Mouse (Mus musculus) left cerebral cortex, adult 11 months (tissue): ENCODE data around the gene Slc13a2.

ENCODE experiments used
- DNase-seq: peaks from one replicate; pipeline ENCODE4 v3.0.0; 2022; ENCODE audit warnings: low spot score

The Slc13a2 gene

DNA sequence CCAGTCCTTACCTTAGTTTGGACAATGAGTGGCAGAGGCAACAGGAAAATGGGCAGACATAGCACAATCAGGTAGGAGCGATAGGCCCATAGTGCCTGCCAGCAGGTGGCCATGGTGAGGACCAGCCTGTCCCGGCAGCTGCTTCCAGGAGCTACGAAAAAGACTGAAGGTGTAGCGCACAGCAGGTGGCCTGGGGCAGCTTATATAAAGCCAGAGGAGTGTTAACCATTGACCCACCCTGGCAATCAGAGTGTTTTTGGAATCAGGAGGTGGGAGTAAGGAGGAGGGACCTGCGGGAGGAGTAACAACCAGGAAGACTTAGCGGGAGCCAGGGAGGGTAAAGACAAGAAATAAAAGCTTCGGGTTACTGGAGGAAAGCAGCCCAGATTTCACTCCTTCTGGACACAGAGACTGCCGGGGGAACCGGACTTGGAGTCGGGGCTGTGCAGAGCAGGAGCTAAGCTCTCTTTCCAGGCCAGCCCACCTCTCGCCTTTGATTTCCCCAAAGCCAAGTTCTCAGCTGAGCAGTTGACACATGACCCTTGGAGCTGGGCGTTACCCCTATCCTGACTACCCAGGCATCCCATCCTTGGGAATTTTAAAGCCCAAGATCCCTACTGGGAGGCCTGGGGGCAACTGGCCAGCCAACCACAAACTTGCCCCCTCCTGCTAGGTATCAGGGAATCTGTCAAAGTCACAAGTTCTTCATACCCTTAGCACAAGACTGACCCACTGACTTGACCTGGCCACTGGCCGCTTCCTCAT is at the start of gene Slc13a2:
Gene Slc13a2, minus strand, starts transcription at position 163 of the 765 bp plus-strand sequence.
- no peak for DNase-seq

DNA sequence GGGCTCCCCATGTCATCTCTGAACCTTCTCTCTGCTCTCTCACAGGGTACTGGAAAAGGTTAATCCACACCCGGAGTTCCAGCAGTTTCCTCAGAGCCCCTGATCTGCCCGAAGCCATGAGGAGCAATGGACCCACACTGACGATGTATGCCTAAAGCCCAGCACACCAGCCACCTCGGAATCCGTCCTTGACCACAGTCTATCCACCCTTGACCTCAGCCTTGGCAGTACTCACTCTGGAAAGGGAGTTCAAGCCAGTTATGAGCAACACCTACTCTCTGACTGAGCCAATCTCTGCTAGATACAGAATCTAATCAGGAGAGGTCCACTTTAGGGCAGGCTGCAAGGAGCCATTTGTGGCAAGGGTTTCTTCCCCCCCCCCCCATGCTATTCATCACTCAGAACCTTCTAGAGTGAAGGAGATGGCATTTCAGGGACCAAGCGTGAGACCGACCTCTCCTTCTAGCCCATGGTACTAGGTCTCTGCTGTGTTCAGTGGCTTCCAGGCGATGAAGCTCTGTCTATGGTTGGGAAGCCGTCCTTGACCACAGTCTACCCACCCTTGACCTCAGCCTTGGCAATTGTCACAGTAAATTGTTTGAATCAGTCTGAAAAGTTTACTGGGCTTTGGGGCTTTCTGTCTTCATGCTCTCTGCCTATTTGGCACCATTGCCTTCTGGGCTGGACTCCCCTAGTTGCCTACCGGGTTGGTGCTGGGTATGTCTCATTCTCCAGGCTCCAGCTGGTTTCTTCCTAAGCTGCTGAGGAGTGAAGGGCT is 49.5 kb upstream of the Slc13a2 start:
- no peak for DNase-seq

DNA sequence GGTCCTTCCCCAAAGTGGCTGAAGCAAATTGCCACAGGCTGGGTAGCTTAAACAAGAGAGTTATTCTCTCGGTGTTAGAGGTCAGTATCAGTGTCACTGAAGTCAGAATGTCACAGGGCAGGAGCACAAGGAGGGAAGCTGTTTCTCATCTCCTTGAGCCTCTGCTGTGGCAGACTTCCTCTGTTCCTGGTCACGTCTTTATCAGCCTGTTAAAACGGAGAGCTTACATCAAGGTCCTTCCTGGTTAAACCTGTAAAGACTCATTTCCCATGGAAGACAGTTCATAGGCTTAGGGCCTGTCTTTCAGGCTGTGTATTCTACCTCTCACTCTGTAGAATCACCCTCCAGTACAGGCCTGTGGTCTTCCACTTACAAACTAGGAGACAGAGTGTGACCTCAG is 45.9 kb upstream of the Slc13a2 start:
- no peak for DNase-seq

DNA sequence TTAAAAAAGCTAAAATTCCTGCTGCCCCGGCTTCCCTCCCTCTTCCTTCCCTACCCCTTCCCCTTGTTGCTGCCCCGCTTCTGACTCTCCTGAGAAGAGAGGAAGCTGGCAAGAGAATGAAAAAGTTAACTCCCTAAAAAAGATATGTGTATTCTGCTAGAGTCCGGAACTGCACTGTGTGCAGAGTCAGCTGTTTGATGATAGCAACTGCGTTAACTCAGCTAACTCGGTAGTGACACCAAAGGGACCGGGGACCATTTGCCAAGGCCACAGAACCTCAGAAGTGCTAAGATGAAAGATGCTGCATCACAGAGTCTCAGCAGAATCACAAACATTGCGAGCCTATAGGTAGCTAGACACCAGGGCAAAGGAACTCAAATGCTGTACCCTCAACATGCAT is 45.5 kb upstream of the Slc13a2 start:
- no peak for DNase-seq

DNA sequence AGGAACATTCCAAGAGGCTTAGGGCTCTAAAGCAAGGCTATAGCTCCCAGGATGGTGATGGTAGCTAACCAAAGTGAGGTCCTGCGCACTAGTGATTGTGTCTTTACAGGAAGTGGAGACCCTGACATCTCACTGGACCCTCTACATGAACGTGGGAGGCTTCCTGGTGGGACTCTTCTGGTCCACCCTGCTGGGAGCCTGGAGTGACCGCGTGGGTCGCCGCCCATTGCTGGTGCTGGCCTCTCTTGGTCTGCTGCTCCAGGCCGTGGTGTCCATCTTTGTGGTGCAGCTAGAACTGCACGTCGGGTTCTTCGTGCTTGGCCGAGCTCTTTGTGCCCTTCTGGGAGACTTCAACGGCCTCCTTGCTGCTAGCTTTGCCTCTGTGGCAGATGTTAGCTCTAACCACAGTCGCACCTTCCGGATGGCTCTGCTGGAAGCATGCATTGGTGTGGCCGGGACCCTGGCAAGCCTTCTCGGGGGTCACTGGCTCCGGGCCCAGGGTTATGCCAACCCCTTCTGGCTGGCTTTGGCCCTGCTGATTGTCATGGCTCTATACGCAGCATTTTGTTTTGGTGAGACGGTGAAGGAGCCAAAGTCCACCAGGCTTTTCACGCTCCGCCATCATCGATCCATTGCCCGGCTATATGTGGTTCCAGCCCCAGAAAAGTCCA is 44.4 kb upstream of the Slc13a2 start:
- no peak for DNase-seq

DNA sequence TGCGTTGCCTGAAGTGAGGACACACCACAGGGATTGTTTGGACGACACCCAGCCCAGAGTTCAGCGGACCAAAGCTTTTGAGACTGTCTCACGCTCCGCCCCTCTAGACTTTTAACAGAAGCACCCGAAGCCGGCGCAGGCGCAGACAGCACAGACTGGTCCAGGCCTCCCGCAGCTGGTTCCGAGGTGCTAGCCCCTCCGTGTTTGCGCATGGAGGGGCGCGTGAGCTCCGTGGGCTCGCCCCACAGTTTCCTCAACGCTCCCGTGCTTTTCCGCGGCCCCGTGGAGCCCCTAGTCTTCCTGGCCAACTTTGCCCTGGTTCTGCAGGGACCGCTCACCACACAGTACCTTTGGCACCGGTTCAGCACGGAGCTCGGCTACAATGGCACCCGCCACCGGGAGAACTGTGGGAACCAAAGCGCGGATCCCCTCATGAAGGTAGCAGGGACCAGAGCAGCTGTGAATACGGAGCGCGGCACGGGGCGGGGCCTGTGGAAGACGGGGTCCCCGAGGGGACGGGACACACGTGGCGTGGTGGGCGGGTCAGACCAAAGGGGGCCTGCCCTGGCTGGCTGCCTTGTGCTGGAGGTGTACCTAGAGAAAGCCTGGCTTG is 43.7 kb upstream of the Slc13a2 start, which contains the start of gene Slc46a1:
Gene Slc46a1, plus strand, starts transcription at position 130 of the 613 bp plus-strand sequence.
- DNase-seq = peak; percentile 58

DNA sequence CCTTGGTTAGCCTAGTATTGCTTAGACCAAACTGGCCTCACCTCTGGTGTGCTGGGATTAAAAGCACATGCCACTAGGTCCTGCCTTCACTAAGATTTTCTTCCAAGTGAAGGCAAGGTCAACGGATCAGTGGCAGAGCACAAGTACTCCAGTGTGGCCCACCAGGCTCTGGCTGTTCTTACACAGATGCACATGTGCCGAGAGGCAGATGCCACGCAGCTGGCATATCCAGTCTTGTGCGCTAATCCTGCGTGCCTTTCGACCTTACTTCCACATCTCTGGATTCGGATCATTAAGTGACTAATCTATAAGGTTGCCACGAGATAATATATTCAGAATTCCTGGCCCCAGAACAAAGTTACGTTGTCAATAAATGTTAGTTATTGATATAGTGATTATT is 43.1 kb upstream of the Slc13a2 start:
- DNase-seq = no peak

DNA sequence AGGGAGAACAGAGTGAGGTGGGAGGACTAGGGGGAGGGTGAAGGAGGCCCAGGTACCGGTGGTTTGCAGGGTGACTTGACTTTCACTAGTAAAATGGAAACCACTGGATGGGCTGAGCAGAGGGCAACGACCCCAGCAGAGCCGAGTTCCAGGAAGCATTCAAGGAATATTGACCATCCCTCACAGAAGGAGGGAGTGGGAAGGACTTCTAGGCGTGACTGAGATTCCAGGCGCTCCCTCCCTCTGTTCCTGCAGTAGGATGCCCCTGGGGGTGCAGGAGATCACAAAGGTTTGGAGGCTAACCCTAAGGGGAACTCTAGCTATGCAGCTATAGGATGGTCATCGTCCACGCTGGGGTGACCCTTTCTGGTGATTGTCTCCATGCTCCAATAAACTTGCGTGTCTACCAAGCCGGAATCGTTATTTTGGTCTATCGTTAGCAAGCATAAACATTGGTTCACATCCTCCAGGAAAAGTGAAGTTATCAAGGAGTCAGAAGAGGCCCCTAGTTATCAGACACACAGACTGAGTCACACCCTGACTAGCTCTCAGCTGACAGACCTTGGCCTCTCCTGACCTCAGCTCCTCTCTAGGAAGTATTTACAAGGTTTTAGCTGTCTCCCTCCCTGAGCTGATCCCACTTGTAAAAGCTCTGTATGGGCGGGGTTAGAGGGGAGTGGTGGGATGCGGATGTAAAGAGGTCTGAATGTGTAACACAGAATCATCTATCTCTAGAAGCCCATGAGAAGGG is 41.4 kb upstream of the Slc13a2 start:
- DNase-seq = no peak

DNA sequence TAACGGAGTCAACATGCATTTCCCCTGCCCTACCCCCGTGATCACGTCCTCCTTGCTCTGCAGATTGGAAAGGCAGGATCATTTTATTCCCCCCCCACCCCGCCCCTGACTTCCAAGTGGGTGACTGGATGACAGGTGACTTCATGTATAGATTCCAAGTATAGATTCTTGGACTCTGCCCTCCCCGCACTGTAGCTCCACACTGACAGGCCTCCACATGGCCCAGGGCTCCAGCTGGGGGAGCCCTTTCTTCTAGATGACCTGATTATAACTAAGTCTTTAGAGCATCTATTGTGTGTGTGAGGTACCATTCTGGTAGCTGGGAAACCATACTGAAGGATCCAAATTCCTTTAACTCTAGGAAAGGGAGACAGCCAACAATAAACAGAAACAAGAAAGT is 40.7 kb upstream of the Slc13a2 start:
- no peak for DNase-seq

DNA sequence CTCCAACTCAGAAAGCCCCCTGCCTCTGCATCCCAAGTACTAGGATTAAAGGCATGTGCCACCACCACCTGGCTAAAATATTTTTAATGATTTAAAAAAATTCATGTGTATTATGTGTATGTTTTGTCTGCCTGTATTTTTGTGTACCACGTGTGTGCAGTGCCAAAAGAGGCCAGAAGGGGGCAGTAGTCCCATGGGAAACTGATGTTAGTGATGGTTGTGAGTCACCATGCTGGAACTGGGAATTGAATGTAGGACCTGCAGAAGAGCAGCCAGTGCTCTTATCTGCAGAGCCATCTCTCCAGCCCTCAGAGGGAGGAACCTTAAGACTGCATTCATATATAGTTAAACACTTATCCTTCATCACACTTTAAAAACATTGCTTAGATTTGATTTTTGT is 39.9 kb upstream of the Slc13a2 start:
- no peak for DNase-seq

DNA sequence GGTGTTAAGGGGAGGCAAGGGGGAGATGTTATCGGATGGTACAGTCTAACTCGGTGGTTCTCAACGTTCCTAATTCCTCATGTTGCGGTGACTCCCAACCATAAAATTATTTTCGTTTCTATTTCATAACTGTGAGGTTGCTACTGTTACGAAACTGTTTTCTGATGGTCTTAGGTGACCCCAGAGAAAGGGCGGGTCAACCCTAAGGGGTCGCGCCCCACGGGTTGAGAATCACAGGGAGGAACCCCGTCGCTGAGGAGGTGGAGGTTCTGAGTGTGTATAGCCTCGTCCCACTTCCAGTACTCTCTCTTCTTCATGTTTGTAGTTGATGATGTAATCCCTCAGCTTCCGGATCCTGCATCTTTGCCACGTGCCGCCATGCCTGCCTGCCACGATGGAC is 36.7 kb upstream of the Slc13a2 start:
- no peak for DNase-seq

DNA sequence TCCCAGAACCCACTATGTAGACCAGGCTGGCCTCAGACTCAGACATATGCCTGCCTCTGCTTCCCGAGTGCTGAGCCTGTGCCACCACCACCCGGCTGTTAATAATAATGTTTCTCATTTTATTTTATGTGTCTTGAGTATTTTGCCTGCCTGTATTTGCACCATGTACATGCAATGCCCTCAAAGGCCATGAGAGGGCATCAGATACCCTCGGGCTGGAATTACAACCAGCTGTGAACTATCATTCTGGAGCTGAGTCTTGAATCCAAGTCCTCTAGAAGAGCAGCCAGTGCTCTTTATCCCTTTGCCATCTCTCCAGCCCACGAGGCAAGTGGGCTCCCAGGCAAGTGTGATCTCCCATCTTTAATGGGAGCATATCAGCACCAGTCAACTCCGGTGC is 33.3 kb upstream of the Slc13a2 start:
- DNase-seq = no peak

DNA sequence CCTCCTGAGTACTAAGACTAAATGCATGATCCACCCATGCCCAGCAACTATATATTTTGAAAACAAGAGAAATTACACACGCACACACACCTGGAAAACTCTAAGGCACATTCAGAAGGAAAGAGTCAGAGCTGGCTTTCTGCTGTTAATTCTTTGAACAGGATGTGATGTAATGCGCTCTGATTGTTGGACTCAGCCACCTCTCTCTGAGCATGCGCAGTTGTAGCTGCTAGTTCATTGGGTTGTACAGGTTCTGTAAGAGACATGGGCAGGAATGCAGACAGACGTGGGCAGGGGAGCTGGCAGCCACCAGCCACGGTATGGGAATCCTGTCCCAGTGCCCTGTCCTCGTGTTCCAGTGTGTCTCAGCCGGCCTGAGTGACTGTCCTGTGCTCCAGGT is 32.3 kb upstream of the Slc13a2 start:
- DNase-seq = no peak

DNA sequence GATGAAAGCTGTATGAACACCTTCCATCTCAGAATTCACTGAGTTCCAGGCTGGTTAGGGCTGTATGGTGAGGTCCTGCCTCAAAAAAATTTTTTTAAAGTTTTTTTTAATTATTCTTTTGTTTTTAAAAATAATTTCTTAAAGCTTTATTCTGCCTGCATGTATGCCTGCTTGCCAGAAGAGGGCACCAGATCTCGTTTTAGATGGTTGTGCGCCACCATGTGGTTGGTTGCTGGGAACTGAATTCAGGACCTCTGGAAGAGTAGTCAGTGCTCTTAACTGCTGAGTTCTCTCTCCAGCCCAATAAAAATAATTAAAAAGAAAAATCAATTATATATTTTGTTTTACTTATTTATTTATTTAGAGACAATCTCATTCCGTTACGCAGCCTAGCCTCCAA is 31.7 kb upstream of the Slc13a2 start:
- no peak for DNase-seq

DNA sequence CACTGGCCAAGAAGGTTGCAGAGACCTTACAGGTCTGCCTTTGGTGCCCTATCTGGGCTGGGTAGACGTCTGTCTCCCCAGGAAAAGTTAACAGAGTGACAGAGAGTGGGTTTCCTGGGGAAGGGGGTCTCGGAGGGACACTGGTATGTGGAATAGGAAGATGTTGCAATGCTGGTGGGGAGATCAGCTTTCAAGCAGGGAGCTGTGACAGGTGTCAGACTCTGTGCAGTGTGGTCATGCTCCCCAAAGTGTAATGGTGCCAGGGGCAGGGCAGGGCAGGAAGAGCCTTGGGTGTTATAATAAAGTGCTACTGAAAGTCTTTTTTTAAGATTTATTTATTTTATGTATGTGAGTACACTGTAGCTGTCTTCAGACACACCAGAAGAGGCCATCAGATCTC is 28.3 kb upstream of the Slc13a2 start:
- DNase-seq = no peak

DNA sequence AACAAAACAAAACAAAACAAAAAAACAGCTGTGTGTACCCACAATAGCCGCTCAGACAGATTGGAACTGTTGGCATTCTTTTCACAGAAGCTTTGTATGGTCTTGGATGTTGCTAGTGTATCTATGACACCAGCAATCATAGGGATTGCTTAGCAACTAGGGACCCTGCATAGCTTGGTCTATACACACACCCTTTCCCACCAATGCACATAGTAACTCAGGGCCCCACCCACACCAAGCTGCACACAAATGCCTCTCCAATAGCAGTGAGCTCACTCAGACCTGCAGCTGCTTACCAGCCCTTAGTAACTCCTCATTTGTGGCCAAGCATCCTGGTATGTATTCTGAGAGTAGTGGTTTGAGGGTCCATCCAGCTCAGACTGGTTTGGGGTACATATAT is 26.2 kb upstream of the Slc13a2 start:
- DNase-seq = no peak

DNA sequence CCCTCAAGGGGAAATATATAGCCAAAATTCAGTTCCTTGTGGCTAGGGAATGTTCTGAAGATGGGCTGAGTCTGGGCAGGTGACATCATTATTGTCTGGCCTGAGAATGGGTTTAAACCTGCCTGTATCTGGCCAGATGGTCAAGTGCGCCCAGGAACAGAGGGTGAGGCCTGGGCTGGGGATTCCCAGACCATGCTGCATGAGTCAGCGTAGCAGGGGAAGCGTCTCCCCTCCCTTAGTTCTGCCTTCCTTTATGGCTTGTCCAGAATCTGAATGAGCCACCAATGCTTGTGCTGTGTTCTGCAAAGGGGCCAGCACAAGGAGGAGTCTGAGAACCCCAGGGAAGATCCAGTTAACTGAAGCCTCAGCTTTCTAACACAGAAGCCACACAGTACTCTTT is 25.2 kb upstream of the Slc13a2 start:
- DNase-seq = no peak

DNA sequence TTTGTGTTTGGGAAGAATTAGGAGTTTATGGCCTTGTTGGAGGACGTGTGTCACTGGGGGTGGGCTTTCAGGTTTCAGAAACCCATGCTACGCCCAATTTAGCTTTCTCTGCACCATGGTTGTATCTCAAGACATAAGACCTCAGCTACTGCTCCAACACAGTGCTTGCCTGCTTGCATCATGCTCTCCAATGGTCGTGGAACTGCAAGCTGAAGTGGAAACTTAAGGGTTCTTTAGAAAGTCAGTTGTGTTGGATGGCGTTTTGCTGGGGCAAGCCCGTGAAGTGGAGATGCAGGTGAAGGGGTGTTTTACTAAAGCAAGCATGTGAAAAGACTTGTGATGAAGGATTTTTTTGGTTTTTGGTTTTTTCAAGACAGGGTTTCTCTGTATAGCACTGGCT is 21.1 kb upstream of the Slc13a2 start:
- no peak for DNase-seq

DNA sequence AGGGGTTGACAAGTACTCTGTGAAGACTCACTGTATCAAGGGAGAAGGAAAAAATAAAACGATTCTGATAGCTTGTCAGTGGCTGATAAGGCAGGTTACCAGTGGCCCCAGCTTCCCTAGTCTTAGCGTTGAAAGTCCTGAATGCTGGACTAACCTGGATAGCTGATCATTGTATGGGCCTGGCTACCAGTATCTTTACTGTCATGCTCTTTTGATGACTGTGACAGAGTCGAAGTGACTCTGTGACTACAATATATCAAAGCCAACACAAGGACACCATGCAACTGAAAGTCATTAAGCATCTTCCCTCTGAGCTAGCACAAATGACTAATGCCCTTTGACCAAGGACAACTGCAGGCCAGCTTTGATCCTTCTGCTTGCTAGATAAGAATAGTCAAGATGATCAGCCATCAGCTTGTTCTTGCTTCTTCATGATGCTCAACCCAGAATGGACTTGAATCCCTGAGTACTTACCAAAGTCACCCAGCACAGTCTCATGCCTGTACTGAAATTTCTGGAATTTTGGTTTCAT is 16.4 kb upstream of the Slc13a2 start:
- DNase-seq = no peak

DNA sequence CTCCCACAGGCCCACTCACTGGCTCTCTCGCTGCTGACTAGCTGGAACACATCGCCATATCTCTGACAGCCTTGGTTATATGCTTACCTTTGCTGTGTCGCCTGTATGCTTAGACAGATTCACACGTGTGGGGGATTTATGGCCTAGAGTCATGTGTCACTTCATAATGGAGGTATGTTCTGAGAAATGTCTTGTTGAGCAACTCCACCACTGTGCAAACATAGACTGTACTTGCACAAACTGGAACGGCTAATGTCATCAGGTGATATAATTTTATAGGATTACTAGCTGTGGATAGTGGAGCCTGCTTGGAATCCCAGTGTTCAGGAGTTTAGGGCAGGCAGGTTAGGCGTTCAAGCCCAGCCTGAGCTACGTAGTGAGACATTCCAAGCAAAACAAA is 15.2 kb upstream of the Slc13a2 start:
- DNase-seq = no peak

DNA sequence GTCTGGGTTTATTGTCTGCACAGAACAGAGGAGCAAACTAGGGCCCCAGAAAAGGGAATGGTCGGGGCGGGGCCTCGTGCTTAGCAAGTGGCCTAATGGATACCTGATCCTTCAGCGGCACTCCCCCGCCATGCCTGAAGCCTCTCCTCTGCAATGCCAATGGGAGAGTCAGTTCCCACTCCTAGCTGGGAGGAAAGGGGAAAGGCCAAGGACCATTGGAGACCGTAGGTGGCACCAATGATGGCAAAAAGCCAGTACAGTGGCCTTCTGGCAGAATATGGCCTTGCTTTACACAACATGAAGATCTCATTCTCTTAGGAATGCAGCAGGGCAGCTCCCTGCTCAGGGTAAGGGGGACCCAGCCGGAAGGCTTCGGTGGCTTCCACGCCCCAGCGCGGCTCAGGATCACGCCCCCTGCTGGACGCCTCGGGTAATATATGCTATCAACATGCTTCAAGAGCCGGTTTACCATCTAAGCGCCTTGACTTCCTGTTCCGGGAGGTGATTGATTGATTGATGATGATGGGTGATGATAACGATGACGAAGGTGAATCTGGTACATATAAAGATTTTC is 13.8 kb upstream of the Slc13a2 start:
- DNase-seq = no peak
